Mouse (Mus musculus): ENCODE measurements around the gene Tbc1d8. TPM values are rescaled to one million over a fixed set of nuclear protein-coding genes. Genes with fewer than 3 reads are reported as not detected.

Gene Tbc1d8
- polyA plus RNA-seq, 1 experiment: 21.8 TPM

DNA sequence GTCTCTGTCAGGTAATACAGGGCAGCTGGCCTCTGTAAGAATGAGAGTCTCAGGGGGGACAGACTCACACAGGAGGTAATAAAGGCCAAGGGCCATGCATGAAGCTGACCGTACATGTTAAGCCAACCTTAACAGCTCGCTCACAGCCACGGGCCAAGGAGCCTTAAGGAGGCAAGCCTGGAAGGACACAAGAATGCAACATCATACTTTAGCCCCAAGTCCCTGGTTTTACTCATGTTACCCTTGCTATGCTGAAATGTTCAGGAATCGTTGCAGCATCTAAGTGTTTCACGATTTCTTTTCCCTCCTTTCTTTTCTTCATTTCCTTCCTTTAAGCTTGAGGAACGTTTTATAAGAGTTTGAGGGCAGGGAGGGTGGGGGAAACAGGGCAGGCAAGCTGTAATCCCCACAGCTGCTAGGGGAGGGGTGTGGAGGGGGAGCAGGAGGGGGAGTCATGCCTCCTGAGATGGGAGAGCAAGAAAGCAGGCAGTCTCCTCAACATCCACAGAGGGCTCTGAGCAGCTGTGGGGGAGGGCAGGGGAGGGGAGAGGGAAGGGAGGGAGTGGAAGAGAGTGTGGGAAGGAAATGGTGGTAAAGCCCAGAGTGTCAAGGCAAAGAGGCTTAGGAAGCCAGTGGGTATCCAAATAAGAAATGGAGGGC is 28.4 kb downstream of the Tbc1d8 start:
- WGBS: 40% methylated on average over 6 of the region's 6 CpGs
- Histone ChIP-seq H3K27ac (ENCODE audit: insufficient read depth, low read length) (no peak overlapping the region), H3K4me3 (ENCODE audit: extremely low read depth, insufficient read depth, insufficient read length) (no peak overlapping the region), H3K4me1 (ENCODE audit: control insufficient read depth, insufficient read depth, insufficient read length) (no peaks in the 10 kb centered on the region; the same call in 1 of the 2 replicates), H3K27me3 (ENCODE audit: control insufficient read depth, insufficient read depth, low read length) (no peaks in the 10 kb centered on the region), H3K36me3 (ENCODE audit: control insufficient read depth, insufficient read depth, low read length) (no peaks in the 10 kb centered on the region)
- no peak for TF ChIP-seq POLR2A (IDR thresholded peaks at IDR 0.05; ENCODE audit: low read depth, low read length)
- no peak for TF ChIP-seq CTCF (IDR thresholded peaks at IDR 0.05; ENCODE audit: extremely low read depth, insufficient read depth, insufficient read length, insufficient replicate concordance)
- no peak for DNase-seq (ENCODE audit: low read depth in 1 of 2, low spot score in 2 of 2)

DNA sequence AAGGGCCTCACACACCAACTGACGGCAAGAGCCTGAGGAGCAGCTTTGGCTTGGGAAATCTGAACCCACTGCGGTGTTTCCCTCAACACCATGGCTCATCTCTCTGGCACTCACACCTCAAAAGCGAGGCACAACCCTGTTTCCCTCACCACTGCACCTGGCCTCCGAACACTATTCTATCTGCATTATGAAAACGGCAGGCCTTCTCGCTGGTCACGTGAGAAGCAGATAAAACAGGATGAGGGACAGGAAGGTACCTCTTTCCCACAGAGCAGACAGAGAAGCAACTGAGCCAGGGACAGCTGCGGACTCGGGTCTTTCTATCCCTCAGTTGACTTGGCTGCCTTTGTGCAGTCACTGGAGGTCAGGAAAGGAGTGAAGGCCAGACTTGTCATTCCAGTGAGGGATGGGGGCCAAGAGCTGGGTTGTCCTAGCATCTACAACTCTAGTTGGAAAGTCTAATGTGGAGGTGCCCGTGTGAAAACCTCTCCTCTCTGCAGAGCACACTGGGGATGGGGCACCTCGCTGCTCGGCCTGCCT is 29.2 kb downstream of the Tbc1d8 start:
- TF ChIP-seq CTCF (IDR thresholded peaks at IDR 0.05; ENCODE audit: extremely low read depth, insufficient read depth, insufficient read length, insufficient replicate concordance) (no peak), POLR2A (IDR thresholded peaks at IDR 0.05; ENCODE audit: low read depth, low read length) (no peak)
- 53% methylated on average over 12 of the region's 12 CpGs for WGBS
- no peak overlapping the region for H3K27ac ChIP-seq (ENCODE audit: insufficient read depth, low read length)
- DNase-seq (ENCODE audit: low read depth in 1 of 2, low spot score in 2 of 2): no peak
- H3K36me3 ChIP-seq (ENCODE audit: control insufficient read depth, insufficient read depth, low read length): no peaks in the 10 kb centered on the region
- H3K27me3 ChIP-seq (ENCODE audit: control insufficient read depth, insufficient read depth, low read length): no peaks in the 10 kb centered on the region
- H3K4me3 ChIP-seq (ENCODE audit: extremely low read depth, insufficient read depth, insufficient read length): no peak overlapping the region
- H3K4me1 ChIP-seq (ENCODE audit: control insufficient read depth, insufficient read depth, insufficient read length): no peaks in the 10 kb centered on the region

DNA sequence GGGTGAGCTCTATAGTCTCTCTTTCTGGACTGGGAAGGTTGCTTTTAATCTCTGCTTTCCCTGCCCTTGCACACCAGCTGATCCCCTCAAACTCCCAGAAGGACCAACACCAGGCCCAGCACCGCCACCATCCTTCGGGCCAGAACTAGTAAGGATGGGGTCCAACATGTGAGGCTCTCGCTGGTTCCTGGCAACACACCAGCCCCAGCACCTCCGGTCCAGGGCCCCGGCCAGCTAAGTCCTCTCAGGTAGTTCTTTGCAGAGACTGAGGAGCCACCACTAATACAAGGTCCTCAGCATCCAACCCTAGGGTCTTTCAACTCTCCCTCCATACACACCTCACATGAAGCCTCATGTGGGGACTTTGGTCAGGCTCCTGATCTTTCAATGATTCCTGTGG is 29.7 kb downstream of the Tbc1d8 start:
- DNase-seq (ENCODE audit: low read depth in 1 of 2, low spot score in 2 of 2): no peak
- 96% methylated on average over 5 of the region's 5 CpGs for WGBS
- Histone ChIP-seq H3K27ac (ENCODE audit: insufficient read depth, low read length) (no peak overlapping the region), H3K4me3 (ENCODE audit: extremely low read depth, insufficient read depth, insufficient read length) (no peak overlapping the region), H3K4me1 (ENCODE audit: control insufficient read depth, insufficient read depth, insufficient read length) (no peaks in the 10 kb centered on the region), H3K36me3 (ENCODE audit: control insufficient read depth, insufficient read depth, low read length) (no peaks in the 10 kb centered on the region), H3K27me3 (ENCODE audit: control insufficient read depth, insufficient read depth, low read length) (no peaks in the 10 kb centered on the region)
- TF ChIP-seq CTCF (IDR thresholded peaks at IDR 0.05; ENCODE audit: extremely low read depth, insufficient read depth, insufficient read length, insufficient replicate concordance) (no peak), POLR2A (IDR thresholded peaks at IDR 0.05; ENCODE audit: low read depth, low read length) (no peak)

DNA sequence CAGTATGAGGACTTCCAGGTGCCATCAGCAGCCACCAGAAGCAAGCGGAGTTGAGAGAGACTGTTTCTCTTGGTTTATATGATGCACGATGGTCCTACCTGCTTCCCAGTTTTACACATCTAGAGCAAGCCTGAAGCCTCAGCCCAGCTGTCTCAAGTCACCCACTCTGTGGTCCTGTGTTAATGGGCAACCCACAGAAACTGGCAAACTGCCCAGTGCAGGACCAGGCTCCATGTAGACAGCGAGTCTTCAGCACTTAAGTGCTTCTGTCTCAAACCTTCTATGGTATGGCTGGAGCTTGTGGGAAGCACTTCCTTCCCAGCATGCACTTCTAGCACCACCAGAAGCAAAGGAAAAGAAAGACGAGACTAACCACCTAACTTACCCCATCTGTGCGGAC is 30.3 kb downstream of the Tbc1d8 start:
- no peak overlapping the region for H3K27ac ChIP-seq (ENCODE audit: insufficient read depth, low read length)
- H3K27me3 ChIP-seq (ENCODE audit: control insufficient read depth, insufficient read depth, low read length): no peaks in the 10 kb centered on the region
- no peak for TF ChIP-seq CTCF (IDR thresholded peaks at IDR 0.05; ENCODE audit: extremely low read depth, insufficient read depth, insufficient read length, insufficient replicate concordance)
- WGBS: 67% methylated on average over 5 of the region's 5 CpGs
- H3K4me1 ChIP-seq (ENCODE audit: control insufficient read depth, insufficient read depth, insufficient read length): no peaks in the 10 kb centered on the region
- no peak overlapping the region for H3K4me3 ChIP-seq (ENCODE audit: extremely low read depth, insufficient read depth, insufficient read length)
- no peaks in the 10 kb centered on the region for H3K36me3 ChIP-seq (ENCODE audit: control insufficient read depth, insufficient read depth, low read length)
- no peak for DNase-seq (ENCODE audit: low read depth in 1 of 2, low spot score in 2 of 2)

DNA sequence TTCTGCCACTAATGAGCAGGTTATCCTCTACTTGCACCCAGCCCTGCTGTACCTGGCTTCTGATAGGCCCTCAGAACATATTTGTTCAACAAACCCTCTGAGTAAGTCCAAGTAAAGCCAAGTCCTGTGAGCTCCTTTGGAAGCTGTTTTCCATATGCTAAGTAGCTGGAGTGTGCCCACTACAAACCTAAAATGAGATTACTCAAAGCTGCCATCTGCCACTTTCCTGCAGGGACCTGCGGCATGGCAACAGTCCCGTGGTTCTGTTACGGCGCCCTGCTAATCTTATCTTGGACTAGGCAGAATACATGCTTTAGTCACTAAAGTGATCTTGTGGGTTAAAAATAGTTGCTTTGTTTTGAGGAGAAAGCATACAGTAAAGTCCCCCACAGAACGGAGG is 32.4 kb downstream of the Tbc1d8 start:
- no peak overlapping the region for H3K27ac ChIP-seq (ENCODE audit: insufficient read depth, low read length)
- H3K4me3 ChIP-seq (ENCODE audit: extremely low read depth, insufficient read depth, insufficient read length): no peak overlapping the region
- no peak for DNase-seq (ENCODE audit: low read depth in 1 of 2, low spot score in 2 of 2)
- 80% methylated on average over 5 of the region's 5 CpGs for WGBS
- no peaks in the 10 kb centered on the region for H3K4me1 ChIP-seq (ENCODE audit: control insufficient read depth, insufficient read depth, insufficient read length)
- no peaks in the 10 kb centered on the region for H3K27me3 ChIP-seq (ENCODE audit: control insufficient read depth, insufficient read depth, low read length)
- no peaks in the 10 kb centered on the region for H3K36me3 ChIP-seq (ENCODE audit: control insufficient read depth, insufficient read depth, low read length)
- no peak for TF ChIP-seq POLR2A (IDR thresholded peaks at IDR 0.05; ENCODE audit: low read depth, low read length)
- TF ChIP-seq CTCF (IDR thresholded peaks at IDR 0.05; ENCODE audit: extremely low read depth, insufficient read depth, insufficient read length, insufficient replicate concordance): no peak

DNA sequence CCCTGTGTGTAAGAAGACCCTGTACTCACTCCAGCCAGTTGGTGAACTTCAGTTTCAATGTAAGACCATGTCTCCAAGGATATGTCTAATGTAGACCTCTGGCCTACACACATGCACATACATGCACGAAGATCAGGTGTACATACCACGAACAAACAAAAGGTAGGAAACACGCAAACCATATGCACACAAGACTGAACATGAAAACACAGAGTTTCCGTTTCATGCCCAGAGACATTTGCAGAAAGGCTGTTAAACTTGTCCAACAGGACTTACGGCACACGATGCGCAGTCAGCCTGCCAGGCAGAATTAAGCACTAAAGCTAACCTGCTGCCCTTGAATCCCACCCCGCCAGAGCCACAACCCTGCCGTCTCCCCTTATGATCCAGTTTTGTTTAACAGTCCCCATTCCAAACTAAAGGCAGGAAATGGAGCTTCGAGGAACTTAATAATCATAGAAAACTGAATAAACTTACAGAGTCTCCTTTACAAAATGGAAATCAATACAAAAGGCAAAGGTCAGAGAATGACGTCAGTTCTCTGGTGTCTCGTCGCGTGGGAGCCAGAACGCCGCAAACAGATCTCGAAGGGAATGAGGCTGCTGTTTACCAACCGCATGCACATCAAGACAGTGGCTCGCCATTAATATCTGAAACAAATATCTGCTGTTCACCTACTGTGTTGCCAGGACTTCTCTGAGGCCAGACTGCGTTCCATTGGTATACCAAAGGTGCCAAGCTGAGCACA is 33.1 kb downstream of the Tbc1d8 start:
- no peak for DNase-seq (ENCODE audit: low read depth in 1 of 2, low spot score in 2 of 2)
- TF ChIP-seq CTCF (IDR thresholded peaks at IDR 0.05; ENCODE audit: extremely low read depth, insufficient read depth, insufficient read length, insufficient replicate concordance) (no peak), POLR2A (IDR thresholded peaks at IDR 0.05; ENCODE audit: low read depth, low read length) (no peak)
- Histone ChIP-seq H3K4me3 (ENCODE audit: extremely low read depth, insufficient read depth, insufficient read length) (no peak overlapping the region), H3K27me3 (ENCODE audit: control insufficient read depth, insufficient read depth, low read length) (no peaks in the 10 kb centered on the region), H3K27ac (ENCODE audit: insufficient read depth, low read length) (no peak overlapping the region), H3K4me1 (ENCODE audit: control insufficient read depth, insufficient read depth, insufficient read length) (no peaks in the 10 kb centered on the region), H3K36me3 (ENCODE audit: control insufficient read depth, insufficient read depth, low read length) (no peaks in the 10 kb centered on the region)
- WGBS: 93% methylated on average over 20 of the region's 20 CpGs

DNA sequence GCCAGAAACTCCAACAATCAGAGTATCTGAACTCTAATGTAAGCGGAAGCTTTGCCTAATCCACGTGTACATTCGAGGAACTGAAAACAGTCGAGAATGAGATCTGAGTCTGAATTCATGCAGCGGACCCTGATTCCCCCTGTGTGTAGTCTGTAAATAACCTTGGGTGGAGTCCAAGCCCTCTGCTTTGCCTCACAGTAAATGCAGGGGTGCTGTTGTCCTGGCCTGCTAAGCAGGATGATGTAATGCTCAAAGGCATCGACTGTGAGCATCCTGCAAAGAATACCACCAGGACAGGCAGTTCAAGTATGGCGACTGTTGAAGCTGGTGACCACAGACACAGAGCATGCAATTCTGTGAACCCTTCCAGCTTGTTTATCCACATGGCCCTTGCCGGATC is 34.8 kb downstream of the Tbc1d8 start:
- Histone ChIP-seq H3K27me3 (ENCODE audit: control insufficient read depth, insufficient read depth, low read length) (no peaks in the 10 kb centered on the region), H3K4me3 (ENCODE audit: extremely low read depth, insufficient read depth, insufficient read length) (no peak overlapping the region), H3K27ac (ENCODE audit: insufficient read depth, low read length) (no peak overlapping the region), H3K36me3 (ENCODE audit: control insufficient read depth, insufficient read depth, low read length) (no peaks in the 10 kb centered on the region), H3K4me1 (ENCODE audit: control insufficient read depth, insufficient read depth, insufficient read length) (no peaks in the 10 kb centered on the region)
- WGBS: 74% methylated on average over 8 of the region's 8 CpGs
- TF ChIP-seq CTCF (IDR thresholded peaks at IDR 0.05; ENCODE audit: extremely low read depth, insufficient read depth, insufficient read length, insufficient replicate concordance) (no peak), POLR2A (IDR thresholded peaks at IDR 0.05; ENCODE audit: low read depth, low read length) (no peak)
- no peak for DNase-seq (ENCODE audit: low read depth in 1 of 2, low spot score in 2 of 2)
